Mouse (Mus musculus): ENCODE data around the gene Mapk8ip2.

- TF ChIP-seq POLR2A (IDR thresholded peaks at IDR 0.05; ENCODE audit: borderline replicate concordance, extremely low read depth, insufficient read depth, insufficient read length, poor library complexity, severe bottlenecking), result no peak
- no peak for TF ChIP-seq CTCF (IDR thresholded peaks at IDR 0.05; ENCODE audit: borderline replicate concordance, extremely low read depth, insufficient read depth, insufficient read length)
Observed at GRCm38 (mm10) chr15:89410118-89410517, 43.6 kb upstream of the Mapk8ip2 start, which contains the start of gene Syce3.
